Mouse (Mus musculus) heart, postnatal 0 days (tissue): ENCODE measurements around the gene Zic2.

ENCODE experiments used
- CTCF ChIP-seq: IDR thresholded peaks from 2 replicates; pipeline ENCODE4 v1.5.1; 2016; ENCODE audit warnings: antibody characterized with exemption, control low read depth, low read depth
- EP300 ChIP-seq: IDR thresholded peaks from 2 replicates; pipeline ENCODE4 v1.6.1; 2016; ENCODE audit warnings: antibody characterized with exemption, low read depth

DNA sequence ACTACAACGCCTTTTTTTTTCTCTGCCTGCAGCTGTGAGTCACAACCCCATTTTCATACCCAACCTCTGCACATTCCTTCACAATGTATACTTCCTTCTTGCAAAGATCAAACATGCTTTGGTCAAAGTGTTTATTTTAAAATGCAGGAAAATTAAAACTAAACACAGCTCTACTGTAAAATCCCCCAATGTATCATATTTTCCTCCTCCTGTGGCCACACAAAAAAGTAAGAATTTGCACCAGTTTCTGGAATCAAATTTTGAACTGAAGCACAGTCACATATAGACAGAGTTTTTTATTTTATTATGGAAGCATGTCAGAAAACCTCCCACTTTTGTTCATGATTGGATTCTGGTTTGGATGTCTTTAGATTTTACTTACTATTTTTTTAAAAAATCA, 11.4 kb downstream of the Zic2 start:
- TF ChIP-seq EP300 (no peak), CTCF (no peak)
